Mouse (Mus musculus): ENCODE data around the gene Olfr681.
"Not testable (repeated sequence)": the region's sequence is repeated elsewhere in the genome, so short reads cannot be mapped to it uniquely, and the experiment has no call there.

Gene Olfr681

DNA sequence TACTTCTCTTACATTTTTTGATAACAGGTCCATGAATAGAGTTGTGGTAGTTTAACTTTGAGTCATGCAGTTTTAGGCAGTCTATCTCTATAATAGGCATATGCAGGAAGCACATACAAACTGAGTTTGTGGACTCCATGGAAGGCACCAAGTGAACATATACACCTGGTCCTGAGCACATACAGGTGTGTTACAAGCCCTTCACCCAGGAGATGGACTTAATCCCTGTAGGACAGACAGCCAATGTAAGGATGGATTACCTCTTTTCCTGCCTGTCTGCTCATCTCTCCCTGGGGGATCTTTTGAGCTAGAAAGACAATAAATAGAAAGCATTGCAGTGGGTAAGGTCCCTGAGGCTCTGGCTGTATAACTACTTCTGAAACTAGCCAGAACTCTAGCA, at the start of gene Olfr681:
Gene Olfr681 (plus strand): TSS at position 301 of the 400 bp plus-strand sequence.
- in situ Hi-C loops (cut with MseI, MboI), result no loop called here

DNA sequence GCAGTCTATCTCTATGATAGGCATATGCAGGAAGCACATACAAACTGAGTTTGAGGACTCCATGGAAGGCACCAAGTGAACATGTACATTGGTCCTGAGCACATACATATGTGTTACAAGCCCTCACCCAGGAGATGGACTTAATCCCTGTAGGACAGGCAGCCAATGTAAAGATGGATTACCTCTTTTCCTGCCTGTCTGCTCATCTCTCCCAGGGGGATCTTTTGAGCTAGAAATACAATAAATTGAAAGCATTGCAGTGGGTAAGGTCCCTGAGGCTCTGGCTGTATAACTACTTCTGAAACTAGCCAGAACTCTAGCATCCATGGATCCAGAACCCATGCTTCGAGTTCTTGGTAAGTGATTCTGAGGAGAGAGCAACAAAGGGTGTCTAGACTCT, 35.7 kb upstream of the Olfr681 start, which contains the start of gene Olfr679:
Gene Olfr679 (plus strand): TSS at position 301 of the 400 bp plus-strand sequence.
- in situ Hi-C loops (cut with MseI, MboI), result no loop called here

DNA sequence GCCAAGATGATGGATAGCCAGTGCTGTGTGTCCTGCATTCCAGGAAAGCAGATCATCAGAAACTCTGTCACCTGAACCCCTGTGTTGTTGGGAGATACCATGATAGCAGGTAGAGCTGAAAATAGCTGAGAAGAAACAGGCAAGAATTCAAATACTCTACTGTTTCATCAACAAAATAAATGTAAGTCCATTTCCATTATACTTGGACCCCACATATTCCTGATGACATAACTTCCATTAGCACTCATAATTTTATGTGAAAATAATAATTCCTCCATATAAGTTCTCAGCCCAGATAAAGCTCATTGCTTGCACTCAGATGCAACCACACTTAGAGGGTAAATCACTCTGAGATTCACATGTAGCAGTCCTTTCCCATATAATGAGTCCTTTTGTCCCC, 23.9 kb upstream of the Olfr681 start, which contains the start of gene Olfr680-ps1:
Gene Olfr680-ps1 (minus strand): TSS at position 101 of the 400 bp plus-strand sequence.
- in situ Hi-C loops (cut with MseI, MboI), result not testable (repeated sequence)

DNA sequence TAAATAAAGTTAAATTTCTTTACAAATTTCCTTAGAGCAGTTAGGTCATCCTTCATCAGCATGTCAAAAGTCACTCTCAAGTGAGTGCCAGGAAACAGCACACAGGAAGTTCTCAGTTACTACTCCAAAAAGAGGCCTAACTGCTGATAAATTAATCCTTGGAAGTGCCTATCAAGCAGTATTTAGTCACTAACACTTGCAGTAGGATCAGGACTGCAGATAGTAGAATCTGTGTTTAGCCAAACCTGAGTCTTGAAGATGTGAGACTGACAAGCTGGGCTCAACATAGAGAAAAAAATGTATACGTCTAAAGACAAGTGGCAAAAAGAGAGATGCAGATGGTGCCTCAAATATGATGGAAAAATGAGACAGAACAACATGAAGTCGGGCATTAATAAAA, 24.6 kb downstream of the Olfr681 start:
- in situ Hi-C loops (cut with MseI, MboI), result no loop called here

DNA sequence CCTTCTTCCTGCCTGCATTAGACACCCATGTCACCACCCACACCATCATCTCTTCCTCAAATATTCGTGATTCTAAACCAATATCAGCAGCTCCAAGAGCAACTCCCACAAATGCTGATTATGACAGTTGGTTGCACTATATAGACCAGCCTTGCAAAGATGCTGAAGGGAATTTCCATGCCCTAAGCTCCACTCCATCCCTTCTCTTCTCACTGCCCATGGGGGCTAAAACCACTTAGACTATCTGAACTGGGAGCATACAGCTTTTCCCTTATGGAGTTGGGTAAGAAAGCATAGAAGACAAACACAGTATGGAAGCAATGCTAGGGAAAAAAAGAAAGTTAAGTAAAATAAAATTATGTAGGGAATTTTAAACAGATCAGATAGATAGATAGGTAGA, 30.3 kb downstream of the Olfr681 start, which contains the start of gene Olfr683:
Gene Olfr683 (minus strand): TSS at position 101 of the 400 bp plus-strand sequence.
- in situ Hi-C loops (cut with MseI, MboI), result no loop called here

DNA sequence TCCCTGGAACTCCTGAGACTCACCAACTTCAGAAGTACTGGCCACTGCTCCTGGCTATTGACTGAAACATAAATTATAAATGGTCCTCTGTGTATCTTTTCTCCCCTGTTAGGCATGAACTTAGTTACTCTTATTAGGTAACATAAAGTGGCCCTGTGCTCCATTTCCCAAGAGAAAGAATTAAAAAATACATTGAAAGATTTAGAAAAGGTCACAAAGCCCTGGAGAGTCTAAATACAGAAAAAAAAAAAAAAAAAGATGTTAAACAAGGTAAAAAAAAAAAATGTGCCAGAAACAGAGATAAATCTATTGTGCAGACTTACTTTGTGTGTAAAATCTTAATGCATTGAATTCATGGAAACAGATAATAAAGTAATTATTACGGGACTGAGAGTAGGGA, 46.9 kb downstream of the Olfr681 start, which contains the start of gene Olfr684:
Gene Olfr684 (minus strand): TSS at position 101 of the 400 bp plus-strand sequence.
- in situ Hi-C loops (cut with MseI, MboI), result no loop called here

DNA sequence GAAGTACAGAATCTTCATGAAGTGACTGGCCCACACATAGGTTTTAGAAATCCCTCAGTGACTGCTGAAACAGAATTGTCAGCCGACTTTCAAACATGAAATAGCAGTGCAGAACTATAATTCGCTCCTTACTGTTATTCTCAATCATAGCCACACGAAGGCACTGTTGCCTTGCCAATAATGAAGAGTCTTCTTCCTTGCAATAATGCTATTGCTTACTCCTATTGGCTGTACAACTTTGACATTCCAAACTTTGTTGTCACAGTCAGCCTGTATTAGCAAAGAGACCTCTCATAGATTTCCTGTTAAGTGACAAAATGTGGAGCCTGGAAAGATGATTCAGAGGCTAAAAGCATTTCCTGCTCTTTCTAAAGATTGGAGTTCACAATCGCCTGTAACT, 54.1 kb downstream of the Olfr681 start:
- in situ Hi-C loops (cut with MseI, MboI), result loop anchor here (10.0 kb wide), 1 partner anchor 354 kb away; no protein-coding TSS in a partner anchor
